Mouse (Mus musculus) forebrain, embryonic 14.5 days (tissue): Measurements from ENCODE around the gene Frk. TPM values are rescaled to one million over a fixed set of nuclear protein-coding genes. Genes with fewer than 3 reads are reported as not detected.
"Not testable (repeated sequence)": the region's sequence is repeated elsewhere in the genome, so short reads cannot be mapped to it uniquely, and the experiment has no call there.

Experiments
- ATAC-seq: fragments of 200-750 bp; cut with Nextera tagmentation; 2 replicates; pipeline ENCODE4 v1.8.0; 2017; ENCODE audit warnings: mild to moderate bottlenecking, moderate library complexity
- DNase-seq: peaks from one replicate; pipeline ENCODE4 v3.0.0-alpha.2; 2015; ENCODE audit warnings: low spot score
- H3K27ac ChIP-seq: fragments of 300-500 bp; sonication (generic); 2 replicates; pipeline ENCODE4 v1.5.1; 2014; ENCODE audit warnings: low read depth, mild to moderate bottlenecking, control low read depth, low read length, moderate library complexity
- H3K27me3 ChIP-seq: fragments of 300-500 bp; sonication (generic); replicated peaks from 2 replicates; pipeline ENCODE4 v1.6.1; 2014; ENCODE audit warnings: low read length, control low read depth, mixed read lengths; ENCODE audit not compliant: control insufficient read depth, insufficient read depth
- H3K36me3 ChIP-seq: fragments of 300-500 bp; sonication (generic); 2 replicates; pipeline ENCODE4 v1.6.1; 2014; ENCODE audit warnings: low read length, control low read depth; ENCODE audit not compliant: control insufficient read depth, insufficient read depth
- H3K4me1 ChIP-seq: fragments of 300-500 bp; sonication (generic); 2 replicates; pipeline ENCODE4 v1.6.1; 2014; ENCODE audit warnings: antibody characterized with exemption, low read length, control low read depth; ENCODE audit not compliant: control insufficient read depth, insufficient read depth
- H3K4me2 ChIP-seq: fragments of 300-500 bp; sonication (generic); 2 replicates; pipeline ENCODE4 v1.6.1; 2014; ENCODE audit warnings: mild to moderate bottlenecking, control low read depth, low read length
- H3K4me3 ChIP-seq: fragments of 300-500 bp; sonication (generic); 2 replicates; pipeline ENCODE4 v1.5.1; 2014; ENCODE audit warnings: low read depth, low read length, control low read depth
- H3K9ac ChIP-seq: fragments of 300-500 bp; sonication (generic); 2 replicates; pipeline ENCODE4 v1.6.1; 2014; ENCODE audit warnings: mild to moderate bottlenecking, low read length, control low read depth, moderate library complexity
- H3K9me3 ChIP-seq: fragments of 300-500 bp; sonication (generic); replicated peaks from 2 replicates; pipeline ENCODE4 v1.6.1; 2016; ENCODE audit warnings: low read length, control low read depth, mixed read lengths; ENCODE audit not compliant: control insufficient read depth
- WGBS: fragments of 180-500 bp; shearing (Covaris S2); extraction: QIAGEN DNeasy Blood & Tissue Kit; methylation state at CpG from one replicate; pipeline ENCODE4 v1.1.7; 2014; 5-methylcytosine and 5-hydroxymethylcytosine counted together
- polyA plus RNA-seq: library from polyadenylated mRNA; unstranded; fragments of >200 nt; fragmentation: Nextera tagmentation; extraction: Ambion mirVana; gene quantifications from 2 replicates; pipeline ENCODE4 v1.2.1, GENCODE M21; 2014

Frk gene
- 0.60 and 1.3 TPM in 2 replicates for polyA plus RNA-seq

- Histone ChIP-seq H3K9me3 (no peaks in the 10 kb centered on the region), H3K36me3 (no peaks in the 10 kb centered on the region), H3K27me3 (no peaks in the 10 kb centered on the region), H3K4me1 (no peaks in the 10 kb centered on the region), H3K27ac (no peak within 1 kb of the TSS), H3K9ac (no peak within 1 kb of the TSS), H3K4me3 (no peak within 1 kb of the TSS), H3K4me2 (no peak within 1 kb of the TSS)
- 43% methylated on average over 11 of the region's 11 CpGs for WGBS
- ATAC-seq (no peak), DNase-seq (no peak)
Measured at GRCm38 (mm10) chr10:34483297-34484013, at the start of gene Frk. TSS of gene Frk (plus strand) at chr10:34483399.

- H3K27me3 ChIP-seq, H3K36me3 ChIP-seq, H3K4me3 ChIP-seq, H3K9me3 ChIP-seq, H3K27ac ChIP-seq, H3K4me1 ChIP-seq, ATAC-seq, H3K4me2 ChIP-seq, DNase-seq, H3K9ac ChIP-seq: not testable (repeated sequence)
- WGBS = 94% methylated on average over 6 of the region's 14 CpGs
Measured at GRCm38 (mm10) chr10:34434191-34434590, 49.0 kb upstream of the Frk start.

GRCm38 (mm10) chr10:34449469-34449868, 33.7 kb upstream of the Frk start:
- Histone ChIP-seq H3K36me3 (no peaks in the 10 kb centered on the region), H3K4me2 (no peak overlapping the region), H3K27ac (no peak overlapping the region), H3K4me3 (no peak overlapping the region), H3K4me1 (no peaks in the 10 kb centered on the region), H3K9me3 (no peaks in the 10 kb centered on the region), H3K9ac (no peak overlapping the region), H3K27me3 (no peaks in the 10 kb centered on the region)
- no peak for DNase-seq
- 80% methylated on average over 1 of the region's 1 CpGs for WGBS
- no peak for ATAC-seq

- no peaks in the 10 kb centered on the region for H3K27me3 ChIP-seq
- 32% methylated on average over 4 of the region's 4 CpGs for WGBS
- H3K4me1 ChIP-seq = no peaks in the 10 kb centered on the region
- H3K27ac ChIP-seq = no peak overlapping the region
- no peak overlapping the region for H3K4me2 ChIP-seq
- ATAC-seq (no peak), DNase-seq (peak; percentile 41)
- no peaks in the 10 kb centered on the region for H3K36me3 ChIP-seq
- no peak overlapping the region for H3K9ac ChIP-seq
- no peak overlapping the region for H3K4me3 ChIP-seq
- H3K9me3 ChIP-seq = no peaks in the 10 kb centered on the region
Measured at GRCm38 (mm10) chr10:34461451-34461850, 21.7 kb upstream of the Frk start.

GRCm38 (mm10) chr10:34464321-34464720, 18.9 kb upstream of the Frk start:
- ATAC-seq (no peak), DNase-seq (no peak)
- Histone ChIP-seq H3K36me3 (no peaks in the 10 kb centered on the region), H3K27me3 (no peaks in the 10 kb centered on the region), H3K4me2 (no peak overlapping the region), H3K27ac (no peak overlapping the region), H3K4me3 (no peak overlapping the region), H3K9ac (no peak overlapping the region), H3K9me3 (no peaks in the 10 kb centered on the region), H3K4me1 (no peaks in the 10 kb centered on the region)
- 94% methylated on average over 4 of the region's 4 CpGs for WGBS

- DNase-seq (no peak), ATAC-seq (no peak)
- no peak overlapping the region for H3K27ac ChIP-seq
- WGBS = 8% methylated on average over 2 of the region's 2 CpGs
- no peaks in the 10 kb centered on the region for H3K36me3 ChIP-seq
- H3K27me3 ChIP-seq = no peaks in the 10 kb centered on the region
- H3K9me3 ChIP-seq = no peaks in the 10 kb centered on the region
- H3K4me3 ChIP-seq = no peak overlapping the region
- H3K4me2 ChIP-seq = no peak overlapping the region
- H3K4me1 ChIP-seq = no peaks in the 10 kb centered on the region
- no peak overlapping the region for H3K9ac ChIP-seq
Measured at GRCm38 (mm10) chr10:34469037-34469436, 14.2 kb upstream of the Frk start.

- H3K27ac ChIP-seq = no peak overlapping the region
- no peaks in the 10 kb centered on the region for H3K36me3 ChIP-seq
- ATAC-seq = no peak
- no peaks in the 10 kb centered on the region for H3K27me3 ChIP-seq
- WGBS = 84% methylated on average over 4 of the region's 4 CpGs
- DNase-seq = no peak
- no peaks in the 10 kb centered on the region for H3K9me3 ChIP-seq
- no peak overlapping the region for H3K4me3 ChIP-seq
- no peak overlapping the region for H3K4me2 ChIP-seq
- no peaks in the 10 kb centered on the region for H3K4me1 ChIP-seq
- H3K9ac ChIP-seq = no peak overlapping the region
Measured at GRCm38 (mm10) chr10:34479942-34480455, 3.2 kb upstream of the Frk start.

GRCm38 (mm10) chr10:34484014-34484411, 814 bp downstream of the Frk start:
- H3K4me1 ChIP-seq = no peaks in the 10 kb centered on the region
- H3K27me3 ChIP-seq = no peaks in the 10 kb centered on the region
- no peak overlapping the region for H3K4me2 ChIP-seq
- DNase-seq (no peak), ATAC-seq (no peak)
- H3K9ac ChIP-seq = no peak overlapping the region
- no peak overlapping the region for H3K27ac ChIP-seq
- 81% methylated on average over 14 of the region's 14 CpGs for WGBS
- no peak overlapping the region for H3K4me3 ChIP-seq
- no peaks in the 10 kb centered on the region for H3K36me3 ChIP-seq
- no peaks in the 10 kb centered on the region for H3K9me3 ChIP-seq

GRCm38 (mm10) chr10:34485079-34485478, 1.9 kb downstream of the Frk start:
- WGBS = 71% methylated on average over 4 of the region's 4 CpGs
- DNase-seq (no peak), ATAC-seq (no peak)
- Histone ChIP-seq H3K27me3 (no peaks in the 10 kb centered on the region), H3K9me3 (no peaks in the 10 kb centered on the region), H3K4me1 (no peaks in the 10 kb centered on the region), H3K27ac (no peak overlapping the region), H3K36me3 (no peaks in the 10 kb centered on the region), H3K4me2 (no peak overlapping the region), H3K9ac (no peak overlapping the region), H3K4me3 (no peak overlapping the region)
